Mouse (Mus musculus): ENCODE measurements around the gene Ebf1.

Gene Ebf1

GRCm38 (mm10) chr11:44702716-44703486 is 85.8 kb downstream of the Ebf1 start:
- no peak for DNase-seq (ENCODE audit: low read depth in 1 of 2, low spot score in 2 of 2)

DNA sequence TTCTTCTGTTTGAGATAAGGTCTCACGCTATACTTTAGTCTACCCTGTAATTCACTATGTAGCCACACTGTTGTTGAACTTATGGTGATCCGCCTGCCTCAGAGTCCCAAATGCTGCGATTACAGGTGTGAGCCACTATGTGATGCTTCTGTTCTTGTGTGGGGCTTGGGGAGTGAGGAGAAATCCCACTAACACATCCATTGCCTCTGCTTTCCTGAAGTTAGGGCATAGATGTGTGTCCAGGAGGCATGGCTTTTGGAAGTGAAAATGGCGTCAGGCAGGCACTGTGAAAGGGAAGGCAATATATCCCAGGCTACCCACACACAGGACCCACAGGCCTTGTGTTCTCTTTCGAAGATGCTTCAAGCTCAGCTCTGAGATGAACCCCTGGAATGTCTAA is 86.8 kb downstream of the Ebf1 start:
- DNase-seq (ENCODE audit: low read depth in 1 of 2, low spot score in 2 of 2) = no peak

- no peak for DNase-seq (ENCODE audit: low read depth in 1 of 2, low spot score in 2 of 2)
Measured at GRCm38 (mm10) chr11:44705811-44706210, 88.7 kb downstream of the Ebf1 start.

DNA sequence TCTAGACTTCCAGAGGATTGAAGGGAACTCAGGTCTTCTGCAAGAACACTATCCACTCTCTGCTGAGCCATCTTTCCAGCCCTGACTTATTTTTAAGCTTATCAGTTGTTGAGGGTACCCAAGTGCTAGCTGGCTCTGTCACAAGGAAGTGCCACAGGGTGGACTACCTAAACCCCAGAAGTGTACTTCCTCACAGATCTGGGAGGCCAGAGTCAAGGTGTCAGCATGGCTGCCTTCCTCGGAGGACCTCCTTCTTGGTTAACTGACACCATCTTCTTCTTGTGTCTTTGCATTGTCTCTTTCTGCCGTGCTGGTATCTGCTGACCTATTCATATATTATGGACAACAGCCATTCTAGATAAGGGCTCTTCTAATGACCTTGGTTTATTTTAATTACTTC is 89.3 kb downstream of the Ebf1 start:
- DNase-seq (ENCODE audit: low read depth in 1 of 2, low spot score in 2 of 2) = no peak

DNA sequence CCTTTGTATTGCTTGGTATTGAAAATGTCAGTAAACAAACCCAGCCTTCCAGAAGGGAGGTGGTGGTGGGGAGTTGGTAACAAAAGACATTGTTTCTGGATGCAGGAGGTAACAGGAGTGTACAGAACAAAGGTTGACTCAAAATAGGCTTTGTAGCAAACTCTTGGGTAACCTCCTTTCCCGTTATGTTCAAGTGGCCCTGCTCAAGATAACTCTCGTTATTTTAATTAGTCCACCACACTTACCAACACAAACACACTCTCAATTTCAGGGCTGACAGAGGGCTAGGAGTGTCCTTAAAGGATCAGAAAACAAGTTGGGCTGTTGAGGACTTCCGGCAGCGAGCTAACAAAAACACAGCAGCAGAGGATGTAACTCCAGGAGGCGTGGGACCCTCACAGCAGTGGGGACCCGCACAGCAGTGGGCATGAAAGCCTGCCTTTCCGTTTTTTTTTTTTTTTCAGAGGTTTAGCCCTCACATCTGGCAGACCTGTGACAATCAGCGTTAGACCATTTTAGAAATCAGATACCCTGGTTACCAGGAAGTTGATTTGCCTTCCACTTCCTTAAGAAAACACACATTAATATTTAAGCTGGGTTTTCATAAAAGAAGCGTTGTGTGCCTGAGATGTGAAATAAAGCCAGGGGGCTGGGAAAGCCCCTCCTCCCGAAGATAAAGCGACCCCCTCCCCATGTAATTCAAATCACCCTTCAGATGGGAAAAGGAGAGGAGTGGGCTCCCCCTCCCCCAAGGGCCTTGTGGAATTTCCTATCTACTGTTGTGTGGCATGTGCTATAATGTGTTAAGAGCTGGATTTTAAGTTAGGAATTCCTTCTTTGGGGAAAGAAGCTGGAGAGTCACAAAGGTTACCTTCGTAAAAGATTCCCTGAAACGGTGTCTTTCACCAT is 90.5 kb downstream of the Ebf1 start:
- no peak for DNase-seq (ENCODE audit: low read depth in 1 of 2, low spot score in 2 of 2)

- no peak for DNase-seq (ENCODE audit: low read depth in 1 of 2, low spot score in 2 of 2)
Measured at GRCm38 (mm10) chr11:44708290-44708685, 91.2 kb downstream of the Ebf1 start.

DNA sequence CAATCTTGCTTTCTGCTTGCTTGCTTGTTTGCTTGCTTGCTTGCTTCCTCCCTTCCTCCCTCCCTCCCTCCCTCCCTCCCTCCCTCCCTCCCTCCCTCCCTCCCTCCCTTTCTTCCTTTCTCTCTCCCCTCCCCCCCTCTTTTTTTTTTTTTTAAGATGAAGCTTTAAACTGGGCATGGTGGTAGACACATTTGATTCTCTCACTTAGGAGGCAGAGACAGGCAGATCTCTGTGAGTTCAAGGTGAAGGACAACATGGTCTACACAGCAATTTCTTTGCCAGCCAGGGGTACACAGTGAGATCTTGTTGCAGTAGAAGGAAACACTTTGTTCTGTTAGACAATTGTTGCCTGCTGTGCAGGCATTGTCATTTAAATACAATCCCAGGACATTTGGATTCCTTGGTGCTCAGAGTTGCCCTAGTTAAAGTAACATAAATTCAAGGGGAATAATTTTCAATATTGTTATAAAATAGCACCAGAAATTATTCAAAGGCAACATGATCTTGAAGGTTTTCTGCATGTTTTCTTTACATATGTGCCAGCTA is 92.0 kb downstream of the Ebf1 start:
- no peak for DNase-seq (ENCODE audit: low read depth in 1 of 2, low spot score in 2 of 2)

GRCm38 (mm10) chr11:44709869-44710460 is 92.8 kb downstream of the Ebf1 start:
- no peak for DNase-seq (ENCODE audit: low read depth in 1 of 2, low spot score in 2 of 2)

DNA sequence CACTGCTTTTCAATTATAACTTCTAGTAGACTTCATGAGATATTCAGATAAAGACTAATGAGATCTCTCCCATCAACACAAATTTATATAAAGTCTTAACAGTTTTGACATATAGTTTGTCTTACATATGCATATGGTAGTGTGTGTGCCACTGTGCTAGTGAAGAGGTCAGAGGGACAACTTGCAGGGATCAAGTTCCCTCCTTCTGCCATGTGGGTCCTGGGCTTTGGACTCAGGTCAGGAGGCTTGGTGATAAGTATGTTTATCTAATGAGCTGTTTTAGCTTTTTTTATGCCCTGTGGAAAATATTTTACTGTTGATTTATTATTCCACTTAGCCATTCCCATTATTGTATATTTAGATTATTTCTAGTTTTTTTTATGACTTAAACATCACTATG is 93.7 kb downstream of the Ebf1 start:
- no peak for DNase-seq (ENCODE audit: low read depth in 1 of 2, low spot score in 2 of 2)

- no peak for DNase-seq (ENCODE audit: low read depth in 1 of 2, low spot score in 2 of 2)
Measured at GRCm38 (mm10) chr11:44714188-44714587, 97.1 kb downstream of the Ebf1 start.

- DNase-seq (ENCODE audit: low read depth in 1 of 2, low spot score in 2 of 2) = no peak
Measured at GRCm38 (mm10) chr11:44715776-44716175, 98.7 kb downstream of the Ebf1 start.

- DNase-seq (ENCODE audit: low read depth in 1 of 2, low spot score in 2 of 2) = no peak
Measured at GRCm38 (mm10) chr11:44716928-44717327, 99.8 kb downstream of the Ebf1 start.

DNA sequence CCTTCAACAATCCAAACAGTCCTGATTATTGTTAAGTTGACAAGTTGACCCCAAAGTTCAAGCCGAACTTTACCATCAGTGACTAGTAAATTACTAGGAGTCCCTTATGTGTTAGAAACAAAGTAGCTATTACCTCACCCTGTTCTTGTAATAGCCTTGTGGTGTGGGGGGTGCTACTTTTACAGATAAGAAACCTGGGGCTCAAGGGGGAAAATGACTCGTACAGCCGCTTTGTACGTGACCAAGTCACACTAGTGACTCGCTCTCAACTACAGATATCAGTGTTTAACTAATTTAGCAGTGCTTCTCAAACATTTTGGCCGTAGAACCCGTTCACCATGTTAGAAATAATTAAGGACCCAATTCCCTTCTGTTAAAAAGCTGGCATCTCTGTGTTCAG is 100.5 kb downstream of the Ebf1 start:
- no peak for DNase-seq (ENCODE audit: low read depth in 1 of 2, low spot score in 2 of 2)

GRCm38 (mm10) chr11:44721976-44722375 is 104.9 kb downstream of the Ebf1 start:
- no peak for DNase-seq (ENCODE audit: low read depth in 1 of 2, low spot score in 2 of 2)

DNA sequence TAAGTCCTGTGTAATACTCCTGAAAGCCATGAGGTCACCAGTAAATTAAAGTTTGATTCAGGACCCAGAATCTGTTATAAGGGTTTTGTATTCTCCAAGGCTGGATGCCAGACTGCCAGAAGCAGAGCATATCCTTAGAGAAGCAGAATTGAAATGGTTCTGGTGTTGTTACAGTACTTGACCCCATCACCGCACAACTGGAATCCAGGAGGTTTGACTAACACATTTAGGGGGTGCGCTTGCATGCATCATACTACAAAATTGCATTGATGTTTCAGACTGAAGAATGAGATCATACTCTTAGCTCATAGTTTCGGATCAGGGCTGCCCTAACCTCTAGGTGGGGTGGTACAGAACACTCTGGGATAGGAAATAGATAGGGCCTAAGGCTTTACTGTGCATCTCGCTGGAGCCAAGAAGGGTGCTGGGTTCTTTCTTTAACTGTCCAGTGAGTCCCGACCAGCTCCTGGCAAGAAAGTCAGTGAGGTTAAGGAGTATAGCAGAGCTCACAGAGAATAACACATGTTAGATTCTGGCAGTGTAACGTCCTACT is 106.9 kb downstream of the Ebf1 start:
- no peak for DNase-seq (ENCODE audit: low read depth in 1 of 2, low spot score in 2 of 2)

GRCm38 (mm10) chr11:44725732-44726131 is 108.6 kb downstream of the Ebf1 start:
- DNase-seq (ENCODE audit: low read depth in 1 of 2, low spot score in 2 of 2) = no peak

- no peak for DNase-seq (ENCODE audit: low read depth in 1 of 2, low spot score in 2 of 2)
Measured at GRCm38 (mm10) chr11:44727376-44727775, 110.3 kb downstream of the Ebf1 start.

- no peak for DNase-seq (ENCODE audit: low read depth in 1 of 2, low spot score in 2 of 2)
Measured at GRCm38 (mm10) chr11:44727821-44728220, 110.7 kb downstream of the Ebf1 start.

GRCm38 (mm10) chr11:44728271-44728670 is 111.2 kb downstream of the Ebf1 start:
- no peak for DNase-seq (ENCODE audit: low read depth in 1 of 2, low spot score in 2 of 2)

DNA sequence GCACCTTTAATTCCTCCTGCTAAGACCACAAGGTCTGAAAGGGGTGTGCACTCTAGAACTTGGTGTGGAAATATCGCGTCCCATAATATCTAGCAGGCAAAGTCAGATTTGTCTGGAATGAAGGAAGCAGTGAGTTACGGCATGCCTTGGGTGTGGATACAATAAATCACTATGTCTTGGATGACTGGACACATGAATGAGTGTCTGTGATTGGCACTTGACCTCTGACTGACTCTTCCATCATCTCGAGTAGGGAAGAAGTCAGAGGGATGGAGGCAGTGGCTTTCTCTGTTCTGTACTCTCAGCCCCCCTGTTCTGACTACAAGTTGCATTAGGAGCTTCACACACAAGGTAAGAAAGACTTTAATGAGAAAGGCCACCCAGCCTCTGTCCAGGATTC is 112.8 kb downstream of the Ebf1 start:
- DNase-seq (ENCODE audit: low read depth in 1 of 2, low spot score in 2 of 2) = no peak

- DNase-seq (ENCODE audit: low read depth in 1 of 2, low spot score in 2 of 2) = no peak
Measured at GRCm38 (mm10) chr11:44731763-44732162, 114.6 kb downstream of the Ebf1 start.

Data from monocyte, adult 2 months (primary cell).